Mouse (Mus musculus) midbrain, embryonic 10.5 days (tissue): ENCODE measurements at regions not wholly inside any gene's neighbourhood (a gene's known extent, or its start where the extent isn't known, plus 50 kb on each side); places are given as distances from the start of the nearest gene placed in this dataset.
A peak's percentile ranks its signal among the peaks of the same experiment; 100 is the strongest.

Experiments used
- DNase-seq: peaks from one replicate; pipeline ENCODE4 v3.0.0-alpha.2; 2017; ENCODE audit warnings: low spot score
- H3K27ac ChIP-seq: fragments of 300-500 bp; sonication (generic); replicated peaks from 2 replicates; pipeline ENCODE4 v1.5.1; 2016; ENCODE audit warnings: mild to moderate bottlenecking
- H3K27me3 ChIP-seq: fragments of 300-500 bp; sonication (generic); 2 replicates; pipeline ENCODE4 v1.6.1; 2016; ENCODE audit warnings: low read depth, mild to moderate bottlenecking; ENCODE audit not compliant: poor library complexity, severe bottlenecking
- H3K36me3 ChIP-seq: fragments of 300-500 bp; sonication (generic); 2 replicates; pipeline ENCODE4 v1.6.1; 2016; ENCODE audit warnings: mild to moderate bottlenecking, moderate library complexity
- H3K4me1 ChIP-seq: fragments of 300-500 bp; sonication (generic); 2 replicates; pipeline ENCODE4 v1.6.1; 2016
- H3K4me3 ChIP-seq: fragments of 300-500 bp; sonication (generic); 2 replicates; pipeline ENCODE4 v1.5.1; 2016; ENCODE audit warnings: mild to moderate bottlenecking, moderate library complexity
- H3K9me3 ChIP-seq: fragments of 300-500 bp; sonication (generic); replicated peaks from 2 replicates; pipeline ENCODE4 v1.6.1; 2016; ENCODE audit warnings: mild to moderate bottlenecking
- WGBS: fragments of 180-500 bp; shearing (Covaris S2); methylation state at CpG from one replicate; pipeline ENCODE4 v1.1.7; 2016; 5-methylcytosine and 5-hydroxymethylcytosine counted together

GRCm38 (mm10) chr8:41815272-41815671, 398.4 kb upstream of the Frg1 start:
- H3K4me1 ChIP-seq: no peaks in the 10 kb centered on the region
- no peak overlapping the region for H3K27ac ChIP-seq
- 85% methylated on average over 3 of the region's 3 CpGs for WGBS
- no peaks in the 10 kb centered on the region for H3K36me3 ChIP-seq
- DNase-seq: no peak
- no peaks in the 10 kb centered on the region for H3K27me3 ChIP-seq
- no peak overlapping the region for H3K4me3 ChIP-seq
- H3K9me3 ChIP-seq: no peaks in the 10 kb centered on the region

- WGBS: 85% methylated on average over 2 of the region's 2 CpGs
- Histone ChIP-seq H3K27ac (no peak overlapping the region), H3K36me3 (no peaks in the 10 kb centered on the region), H3K4me3 (no peak overlapping the region), H3K4me1 (no peaks in the 10 kb centered on the region), H3K27me3 (no peaks in the 10 kb centered on the region), H3K9me3 (no peaks in the 10 kb centered on the region)
- no peak for DNase-seq
Measured at GRCm38 (mm10) chr8:41795625-41796024, 378.8 kb upstream of the Frg1 start.

- Histone ChIP-seq H3K9me3 (no peaks in the 10 kb centered on the region), H3K4me1 (peaks cover 6% of the 10 kb centered on the region), H3K36me3 (no peaks in the 10 kb centered on the region), H3K4me3 (no peak overlapping the region), H3K27ac (no peak overlapping the region), H3K27me3 (no peaks in the 10 kb centered on the region)
- 58% methylated on average over 9 of the region's 9 CpGs for WGBS
- no peak for DNase-seq
Measured at GRCm38 (mm10) chr8:41786952-41787861, 370.3 kb upstream of the Frg1 start.

GRCm38 (mm10) chr8:41785977-41786376, 369.1 kb upstream of the Frg1 start:
- H3K9me3 ChIP-seq: no peaks in the 10 kb centered on the region
- no peak overlapping the region for H3K27ac ChIP-seq
- no peaks in the 10 kb centered on the region for H3K36me3 ChIP-seq
- no peaks in the 10 kb centered on the region for H3K27me3 ChIP-seq
- DNase-seq: no peak
- peaks cover 6% of the 10 kb centered on the region for H3K4me1 ChIP-seq
- 85% methylated on average over 2 of the region's 2 CpGs for WGBS
- H3K4me3 ChIP-seq: no peak overlapping the region

- no peaks in the 10 kb centered on the region for H3K36me3 ChIP-seq
- H3K27ac ChIP-seq: no peak overlapping the region
- no peak overlapping the region for H3K4me3 ChIP-seq
- no peaks in the 10 kb centered on the region for H3K9me3 ChIP-seq
- H3K4me1 ChIP-seq: peaks cover 6% of the 10 kb centered on the region
- DNase-seq: no peak
- no peaks in the 10 kb centered on the region for H3K27me3 ChIP-seq
- WGBS: 82% methylated on average over 1 of the region's 1 CpGs
Measured at GRCm38 (mm10) chr8:41782837-41783236, 366.0 kb upstream of the Frg1 start.

GRCm38 (mm10) chr8:41779459-41779858, 362.6 kb upstream of the Frg1 start:
- no peaks in the 10 kb centered on the region for H3K27me3 ChIP-seq
- no peak overlapping the region for H3K27ac ChIP-seq
- H3K4me3 ChIP-seq: no peak overlapping the region
- H3K4me1 ChIP-seq: no peaks in the 10 kb centered on the region
- H3K9me3 ChIP-seq: no peaks in the 10 kb centered on the region
- no peaks in the 10 kb centered on the region for H3K36me3 ChIP-seq
- no peak for DNase-seq
- 93% methylated on average over 3 of the region's 3 CpGs for WGBS

- H3K36me3 ChIP-seq: no peaks in the 10 kb centered on the region
- H3K27me3 ChIP-seq: no peaks in the 10 kb centered on the region
- no peak overlapping the region for H3K4me3 ChIP-seq
- no peaks in the 10 kb centered on the region for H3K9me3 ChIP-seq
- H3K4me1 ChIP-seq: no peaks in the 10 kb centered on the region
- WGBS: 84% methylated on average over 4 of the region's 4 CpGs
- no peak for DNase-seq
- H3K27ac ChIP-seq: no peak overlapping the region
Measured at GRCm38 (mm10) chr8:41771729-41772128, 354.9 kb upstream of the Frg1 start.

GRCm38 (mm10) chr8:41753481-41753880, 336.6 kb upstream of the Frg1 start:
- Histone ChIP-seq H3K27me3 (no peaks in the 10 kb centered on the region), H3K4me1 (no peaks in the 10 kb centered on the region), H3K36me3 (no peaks in the 10 kb centered on the region), H3K27ac (no peak overlapping the region), H3K4me3 (no peak overlapping the region), H3K9me3 (no peaks in the 10 kb centered on the region)
- DNase-seq: no peak
- 89% methylated on average over 1 of the region's 1 CpGs for WGBS

- Histone ChIP-seq H3K27me3 (no peaks in the 10 kb centered on the region), H3K9me3 (no peaks in the 10 kb centered on the region), H3K4me3 (no peak overlapping the region), H3K4me1 (no peaks in the 10 kb centered on the region), H3K27ac (no peak overlapping the region), H3K36me3 (no peaks in the 10 kb centered on the region)
- no peak for DNase-seq
- WGBS: 86% methylated on average over 2 of the region's 2 CpGs
Measured at GRCm38 (mm10) chr8:41752641-41753040, 335.8 kb upstream of the Frg1 start.

- no peak overlapping the region for H3K4me3 ChIP-seq
- DNase-seq: no peak
- H3K27ac ChIP-seq: no peak overlapping the region
- 91% methylated on average over 6 of the region's 6 CpGs for WGBS
- no peaks in the 10 kb centered on the region for H3K36me3 ChIP-seq
- no peaks in the 10 kb centered on the region for H3K9me3 ChIP-seq
- H3K4me1 ChIP-seq: 0 out of 2 replicates have a peak, but pooled peaks cover 7% of the 10 kb centered on the region
- no peaks in the 10 kb centered on the region for H3K27me3 ChIP-seq
Measured at GRCm38 (mm10) chr8:41747024-41747423, 330.1 kb upstream of the Frg1 start.

- H3K4me3 ChIP-seq: no peak overlapping the region
- H3K36me3 ChIP-seq: no peaks in the 10 kb centered on the region
- H3K4me1 ChIP-seq: 0 out of 2 replicates have a peak, but pooled peaks cover 7% of the 10 kb centered on the region
- no peak for DNase-seq
- no peaks in the 10 kb centered on the region for H3K27me3 ChIP-seq
- WGBS: 55% methylated on average over 11 of the region's 11 CpGs
- peak overlapping the region; percentile 52; the same call in 1 of the 2 replicates for H3K27ac ChIP-seq
- H3K9me3 ChIP-seq: no peaks in the 10 kb centered on the region
Measured at GRCm38 (mm10) chr8:41742796-41743670, 326.2 kb upstream of the Frg1 start.

- Histone ChIP-seq H3K4me1 (0 out of 2 replicates have a peak, but pooled peaks cover 3% of the 10 kb centered on the region), H3K36me3 (no peaks in the 10 kb centered on the region), H3K9me3 (no peaks in the 10 kb centered on the region), H3K27me3 (peaks cover 14% of the 10 kb centered on the region; the same call in 1 of the 2 replicates), H3K4me3 (no peak overlapping the region), H3K27ac (no peak overlapping the region)
- WGBS: 87% methylated on average over 3 of the region's 3 CpGs
- DNase-seq: no peak
Measured at GRCm38 (mm10) chr8:41717002-41717401, 300.1 kb upstream of the Frg1 start.
